Mouse (Mus musculus): ENCODE measurements at regions not wholly inside any gene's neighbourhood (a gene's known extent, or its start where the extent isn't known, plus 50 kb on each side); places are given as distances from the start of the nearest gene placed in this dataset.

GRCm38 (mm10) chr10:17531021-17531420 is 192.0 kb upstream of the Cited2 start:
- DNase-seq, result no peak

- no peak for DNase-seq
Observed at GRCm38 (mm10) chr10:17538944-17539533, 184.0 kb upstream of the Cited2 start.

GRCm38 (mm10) chr10:17540404-17541375 is 182.3 kb upstream of the Cited2 start:
- DNase-seq, result no peak

- DNase-seq, result no peak
Observed at GRCm38 (mm10) chr10:17542104-17542846, 180.7 kb upstream of the Cited2 start.

GRCm38 (mm10) chr10:17542847-17543421 is 180.1 kb upstream of the Cited2 start:
- DNase-seq, result no peak

- DNase-seq, result no peak
Observed at GRCm38 (mm10) chr10:17545291-17545690, 177.7 kb upstream of the Cited2 start.

- no peak for DNase-seq
Observed at GRCm38 (mm10) chr10:17547986-17548385, 175.0 kb upstream of the Cited2 start.

GRCm38 (mm10) chr10:17548629-17549580 is 174.1 kb upstream of the Cited2 start:
- DNase-seq, result no peak

GRCm38 (mm10) chr10:17549711-17550637 is 173.0 kb upstream of the Cited2 start:
- no peak for DNase-seq

GRCm38 (mm10) chr10:17550638-17551013 is 172.4 kb upstream of the Cited2 start:
- DNase-seq, result no peak

- DNase-seq, result no peak
Observed at GRCm38 (mm10) chr10:17551869-17552268, 171.1 kb upstream of the Cited2 start.

- no peak for DNase-seq
Observed at GRCm38 (mm10) chr10:17552277-17552676, 170.7 kb upstream of the Cited2 start.

GRCm38 (mm10) chr10:17556391-17556790 is 166.6 kb upstream of the Cited2 start:
- no peak for DNase-seq

GRCm38 (mm10) chr10:17559370-17559955 is 163.6 kb upstream of the Cited2 start:
- DNase-seq, result peak; percentile 48

GRCm38 (mm10) chr10:17559980-17560379 is 163.0 kb upstream of the Cited2 start:
- no peak for DNase-seq

GRCm38 (mm10) chr10:17561466-17561865 is 161.6 kb upstream of the Cited2 start:
- DNase-seq, result no peak

GRCm38 (mm10) chr10:17561977-17562376 is 161.0 kb upstream of the Cited2 start:
- DNase-seq, result no peak

GRCm38 (mm10) chr10:17562410-17563350 is 160.3 kb upstream of the Cited2 start:
- no peak for DNase-seq

GRCm38 (mm10) chr10:17563351-17563749 is 159.7 kb upstream of the Cited2 start:
- no peak for DNase-seq

Measured in embryo, embryonic 11 days (tissue).